Mouse (Mus musculus) liver, adult 2 months (tissue): ENCODE measurements around the gene Gimap8.

Source experiments
- CTCF ChIP-seq: fragments of 200-500 bp; IDR thresholded peaks from 2 replicates; pipeline ENCODE4 v1.5.1; 2011; ENCODE audit warnings: low read depth, low read length, control low read depth
- POLR2A ChIP-seq: fragments of 200-500 bp; IDR thresholded peaks from 2 replicates; pipeline ENCODE4 v1.6.1; 2011; ENCODE audit warnings: low read length, control low read depth; ENCODE audit not compliant: insufficient read depth; ENCODE audit errors: extremely low read depth

DNA sequence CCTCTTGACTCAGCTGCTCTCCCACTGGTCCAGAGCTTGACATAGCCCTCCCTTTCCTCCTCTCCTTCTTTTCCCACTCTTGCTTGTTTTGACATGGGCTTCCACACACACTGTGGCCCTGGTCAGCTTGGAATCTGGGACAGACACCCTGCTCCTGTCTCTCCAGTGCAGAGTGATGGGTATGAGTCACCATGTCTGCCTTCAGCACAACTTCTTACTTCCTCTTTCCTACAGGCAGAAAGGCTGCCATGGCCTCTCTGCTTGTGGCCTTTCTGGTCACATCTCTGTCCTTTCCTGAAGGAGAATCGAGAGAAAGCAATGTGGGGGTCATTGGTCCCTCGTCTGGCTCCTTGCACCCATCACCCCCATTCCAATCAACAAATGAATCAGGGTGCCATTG lies 40.0 kb downstream of the Gimap8 start:
- TF ChIP-seq CTCF (no peak), POLR2A (no peak)
